Mouse (Mus musculus) lung, postnatal 0 days (tissue): Measurements from ENCODE around the gene Spef2.

Source experiments
- CTCF ChIP-seq: IDR thresholded peaks from 2 replicates; pipeline ENCODE4 v1.5.1; 2016; ENCODE audit warnings: antibody characterized with exemption, mild to moderate bottlenecking
- EP300 ChIP-seq: IDR thresholded peaks from 2 replicates; pipeline ENCODE4 v1.6.1; 2016; ENCODE audit warnings: antibody characterized with exemption, mild to moderate bottlenecking, control low read depth

DNA sequence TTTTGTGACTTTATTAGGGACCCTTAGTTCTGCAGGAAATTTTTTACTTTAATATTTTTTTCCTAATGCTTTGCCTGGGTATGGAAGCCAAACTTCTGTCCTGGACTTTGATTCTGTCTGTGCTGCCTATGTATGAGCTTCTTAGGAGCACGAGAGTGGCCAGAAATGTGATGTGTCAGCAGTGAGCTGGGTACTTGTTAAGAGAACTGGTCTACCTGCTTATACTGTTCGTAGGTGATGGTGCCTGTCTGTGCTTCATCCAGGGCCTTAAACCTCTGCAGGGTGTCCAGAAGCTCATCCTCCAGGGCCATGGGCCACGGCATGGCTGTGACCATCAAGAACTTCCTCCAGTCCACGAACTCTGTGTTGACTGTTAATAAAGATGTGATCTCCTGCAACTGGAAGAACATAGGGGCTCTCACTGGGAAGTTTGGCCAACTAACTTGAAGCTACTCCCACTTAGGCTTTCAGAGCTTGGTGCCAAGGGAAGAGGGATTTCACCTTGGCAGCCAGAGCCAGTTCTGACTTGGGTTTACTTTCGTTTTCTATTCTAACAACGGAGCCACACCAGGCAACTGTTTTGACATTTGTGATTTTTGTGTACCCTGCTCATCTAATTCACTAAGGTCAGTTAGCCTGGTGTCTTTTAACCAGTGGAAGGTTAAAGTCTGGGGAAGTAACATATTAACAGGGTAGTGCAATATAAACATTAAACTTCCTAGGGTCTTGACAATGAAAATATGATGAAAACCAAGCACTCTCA lies 152.2 kb downstream of the Spef2 start:
- TF ChIP-seq CTCF = no peak
- TF ChIP-seq EP300 = no peak
